Comparison of ENCODE assay signal across 8 mouse cellular contexts in genomic region chr1:133236693-133237440, GRCm38 (mm10).
DNase-seq lines count a peak whose midpoint lies in the region; ATAC-seq lines count a peak whose summit lies in the region.

No protein-coding gene starts in this region.

- H3K36me3 ChIP-seq in limb, embryonic 11.5 days (ENCODE audit: control insufficient read depth, insufficient read depth, low read length), result no peaks in the 10 kb centered on the region

- WGBS in limb, embryonic 11.5 days, result 19% methylated on average over 8 of the region's 8 CpGs

- no peaks in the 10 kb centered on the region; the same call in 1 of the 2 replicates for H3K27me3 ChIP-seq in limb, embryonic 11.5 days (ENCODE audit: control insufficient read depth, insufficient read depth, low read length)

- H3K4me3 ChIP-seq in limb, embryonic 11.5 days (ENCODE audit: low read depth, low read length), result no peak overlapping the region

- intact Hi-C loops in heart, postnatal 14 days (cut with DNase I), result no loop called here

- H3K9ac ChIP-seq in limb, embryonic 11.5 days (ENCODE audit: low read length), result no peak overlapping the region

- DNase-seq in ES-CJ7 (ENCODE audit: low read depth, low spot score), result peak; percentile 79
- peak; percentile 75 for DNase-seq in embryo, embryonic 10.5 days (ENCODE audit: low spot score)
- peak; percentile 56 to 71 for DNase-seq in heart, postnatal 14 days
- DNase-seq in limb, embryonic 11.5 days (ENCODE audit: low spot score), result peak; percentile 51
- peak; percentile 55 for DNase-seq in mesoderm, embryonic 11.5 days (ENCODE audit: low read depth, low spot score)
- no peak for DNase-seq in left cerebral cortex, adult 9 months (ENCODE audit: low spot score in 2 of 2)
- no peak for DNase-seq in left cerebral cortex, adult 18-20 months (ENCODE audit: low spot score in 2 of 2)
- no peak for DNase-seq in layer of hippocampus, adult 11-12 months (ENCODE audit: low spot score)

- 0 out of 2 replicates have a peak overlapping the region, but pooled peaks have one; percentile 22 for H3K27ac ChIP-seq in limb, embryonic 11.5 days (replicated peaks; ENCODE audit: low read depth, low read length)

- no peak overlapping the region for H3K4me2 ChIP-seq in limb, embryonic 11.5 days (ENCODE audit: low read depth, severe bottlenecking)

- H3K4me1 ChIP-seq in limb, embryonic 11.5 days (ENCODE audit: control insufficient read depth, insufficient read depth, low read length), result peaks cover 13% of the 10 kb centered on the region

- 0 out of 2 replicates have a peak, but pooled peaks have one; percentile 45 for ATAC-seq in limb, embryonic 11.5 days (ENCODE audit: insufficient number of reproducible peaks, low FRiP score, low TSS enrichment, low read depth)

- no peaks in the 10 kb centered on the region for H3K9me3 ChIP-seq in limb, embryonic 11.5 days (ENCODE audit: control insufficient read depth, low read length)

Comparison
In these comparisons a context has a peak if more than half of its experiments do, and no peak if none do; other contexts are left out.
1. DNase-seq: peak in ES-CJ7 (single experiment), embryo, embryonic 10.5 days (single experiment), heart, postnatal 14 days (2 of 2), limb, embryonic 11.5 days (single experiment) and mesoderm, embryonic 11.5 days (single experiment); none in left cerebral cortex, adult 9 months (0 of 2), left cerebral cortex, adult 18-20 months (0 of 2) and layer of hippocampus, adult 11-12 months (single experiment).